Mouse (Mus musculus) kidney, postnatal 0 days (tissue): ENCODE data around the gene Dlgap5. TPM values are rescaled to one million over a fixed set of nuclear protein-coding genes. Genes with fewer than 3 reads are reported as not detected.

ENCODE experiments used
- ATAC-seq: fragments of 200-750 bp; cut with Nextera tagmentation; replicated peaks from 2 replicates; pipeline ENCODE4 v1.8.0; 2017; ENCODE audit warnings: low read depth, moderate number of reproducible peaks, moderate TSS enrichment, moderate library complexity; ENCODE audit not compliant: low FRiP score
- DNase-seq: peaks from one replicate; pipeline ENCODE4 v3.0.0-alpha.2; 2016; ENCODE audit warnings: low spot score
- H3K27ac ChIP-seq: fragments of 300-500 bp; sonication (generic); 2 replicates; pipeline ENCODE4 v1.5.1; 2014; ENCODE audit warnings: mild to moderate bottlenecking
- H3K27me3 ChIP-seq: fragments of 300-500 bp; sonication (generic); 2 replicates; pipeline ENCODE4 v1.6.1; 2014; ENCODE audit warnings: low read length, mixed read lengths; ENCODE audit not compliant: insufficient read depth
- H3K36me3 ChIP-seq: fragments of 300-500 bp; sonication (generic); 2 replicates; pipeline ENCODE4 v1.6.1; 2014; ENCODE audit warnings: low read length, mixed read lengths; ENCODE audit not compliant: insufficient read depth
- H3K4me1 ChIP-seq: fragments of 300-500 bp; sonication (generic); replicated peaks from 2 replicates; pipeline ENCODE4 v1.6.1; 2014; ENCODE audit warnings: antibody characterized with exemption, low read length, mixed read lengths; ENCODE audit not compliant: insufficient read depth
- H3K4me2 ChIP-seq: fragments of 300-500 bp; sonication (generic); 2 replicates; pipeline ENCODE4 v1.6.1; 2014; ENCODE audit warnings: mild to moderate bottlenecking, low read length, moderate library complexity, mixed read lengths
- H3K4me3 ChIP-seq: fragments of 300-500 bp; sonication (generic); replicated peaks from 2 replicates; pipeline ENCODE4 v1.5.1; 2014; ENCODE audit warnings: low read depth, low read length
- H3K9ac ChIP-seq: fragments of 300-500 bp; sonication (generic); 2 replicates; pipeline ENCODE4 v1.6.1; 2014; ENCODE audit warnings: low read depth, low read length
- H3K9me3 ChIP-seq: fragments of 300-500 bp; sonication (generic); replicated peaks from 2 replicates; pipeline ENCODE4 v1.6.1; 2016; ENCODE audit warnings: low read length, inconsistent platforms, mixed read lengths
- CTCF ChIP-seq: IDR thresholded peaks from 2 replicates; pipeline ENCODE4 v1.5.1; 2016; ENCODE audit warnings: antibody characterized with exemption, low read depth, mild to moderate bottlenecking, moderate library complexity
- WGBS: fragments of 180-500 bp; shearing (Covaris S2); extraction: QIAGEN DNeasy Blood & Tissue Kit; methylation state at CpG from one replicate; pipeline ENCODE4 v1.1.7; 2014; 5-methylcytosine and 5-hydroxymethylcytosine counted together
- polyA plus RNA-seq: library from polyadenylated mRNA; unstranded; fragments of >200 nt; fragmentation: Nextera tagmentation; extraction: Ambion mirVana; gene quantifications from 2 replicates; pipeline ENCODE4 v1.2.1, GENCODE M21; 2015

Gene Dlgap5
- polyA plus RNA-seq, 1 experiment from 2014 or later: 12.1 TPM

DNA sequence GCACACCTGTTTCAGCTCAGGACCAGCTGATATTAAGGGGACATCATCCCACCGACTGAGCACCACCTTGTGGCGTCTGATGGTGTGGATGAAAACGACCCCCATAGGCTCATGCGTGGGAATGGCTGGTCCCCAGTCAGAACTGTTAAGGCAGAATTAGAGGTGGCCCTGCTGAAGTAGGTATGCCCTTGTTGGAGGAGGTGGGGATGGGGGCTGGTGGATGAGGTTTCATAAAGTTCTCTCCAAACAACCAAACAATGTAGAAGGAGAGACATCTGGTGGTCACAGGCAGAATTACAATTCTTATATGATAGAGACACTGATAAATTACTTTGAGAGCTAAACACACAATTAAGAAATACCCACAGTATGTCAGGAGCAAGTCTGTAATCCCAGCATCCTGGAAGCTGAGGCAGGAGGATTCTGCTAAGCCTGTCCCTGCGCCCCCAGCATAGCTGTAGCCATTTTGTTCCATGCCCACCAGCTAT, 22.0 kb downstream of the Dlgap5 start:
- Histone ChIP-seq H3K27me3 (no peaks in the 10 kb centered on the region), H3K4me1 (no peaks in the 10 kb centered on the region), H3K4me2 (no peak overlapping the region), H3K27ac (no peak overlapping the region), H3K4me3 (no peak overlapping the region), H3K9ac (no peak overlapping the region), H3K9me3 (no peaks in the 10 kb centered on the region), H3K36me3 (peaks cover 39% of the 10 kb centered on the region)
- DNase-seq: peak; percentile 71
- peak; percentile 79 for TF ChIP-seq CTCF
- WGBS: 62% methylated on average over 5 of the region's 5 CpGs
- peak; percentile 43; the same call in 1 of the 2 replicates for ATAC-seq

DNA sequence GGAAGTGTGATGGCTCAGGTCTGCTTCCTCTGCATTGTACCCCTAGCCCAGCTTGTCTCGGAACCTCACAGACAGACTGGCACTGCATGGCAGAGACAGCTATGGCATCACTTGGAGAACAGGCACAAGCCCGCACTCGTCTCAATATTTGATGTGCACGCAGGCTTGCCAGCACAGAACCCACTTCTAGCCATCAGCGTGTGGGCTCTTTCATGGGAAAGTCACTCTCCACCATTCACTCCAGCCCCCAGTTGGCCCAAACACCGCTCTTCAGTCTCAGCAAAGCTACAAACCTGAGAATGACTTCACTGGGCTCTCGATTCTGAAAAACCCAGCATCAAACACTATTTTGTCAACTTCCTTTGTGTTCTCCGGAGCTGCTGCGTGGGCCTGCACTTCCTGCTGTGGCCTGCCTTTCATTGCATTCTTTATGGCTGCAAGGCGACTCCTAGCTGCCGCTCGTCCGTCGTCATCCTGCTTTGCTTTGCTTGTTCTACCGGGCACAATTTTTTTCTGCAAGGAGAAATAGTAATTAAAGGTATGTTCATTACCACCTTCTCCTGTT, 22.7 kb downstream of the Dlgap5 start:
- 76% methylated on average over 15 of the region's 15 CpGs for WGBS

DNA sequence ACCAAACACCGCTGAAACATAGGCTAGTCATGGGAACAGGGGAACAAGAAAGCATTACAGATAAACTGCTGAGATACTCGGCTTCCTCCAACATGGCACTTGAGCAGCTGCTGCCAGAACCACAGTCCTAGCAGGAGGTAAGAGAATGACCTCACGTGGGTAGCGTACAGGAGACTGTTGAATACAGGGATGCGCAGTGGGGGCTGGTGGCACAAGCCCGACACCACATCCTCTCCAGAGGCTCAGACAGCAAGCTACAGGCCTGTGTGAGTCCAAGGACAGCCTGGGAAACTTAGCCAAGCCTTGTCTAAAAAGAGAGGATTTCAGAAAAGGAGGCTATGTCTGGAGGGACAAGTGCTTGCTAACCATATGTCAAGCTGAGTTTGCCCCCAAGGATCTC, 23.2 kb downstream of the Dlgap5 start:
- over 99% methylated on average over 6 of the region's 6 CpGs for WGBS
- Histone ChIP-seq H3K9me3 (no peaks in the 10 kb centered on the region), H3K4me1 (no peaks in the 10 kb centered on the region), H3K4me3 (no peak overlapping the region), H3K4me2 (no peak overlapping the region), H3K27me3 (no peaks in the 10 kb centered on the region), H3K36me3 (peaks cover 39% of the 10 kb centered on the region), H3K27ac (no peak overlapping the region), H3K9ac (no peak overlapping the region)
- no peak for ATAC-seq
- DNase-seq: no peak
- no peak for TF ChIP-seq CTCF

More for the DNA sequence above, 22.7 kb downstream of the Dlgap5 start:
- ATAC-seq (no peak), DNase-seq (no peak)
- TF ChIP-seq CTCF: no peak
- no peak overlapping the region for H3K27ac ChIP-seq
- no peak overlapping the region for H3K4me3 ChIP-seq
- H3K4me1 ChIP-seq: no peaks in the 10 kb centered on the region
- H3K36me3 ChIP-seq: peaks cover 39% of the 10 kb centered on the region
- H3K27me3 ChIP-seq: no peaks in the 10 kb centered on the region
- H3K9me3 ChIP-seq: no peaks in the 10 kb centered on the region
- no peak overlapping the region for H3K4me2 ChIP-seq
- H3K9ac ChIP-seq: no peak overlapping the region

DNA sequence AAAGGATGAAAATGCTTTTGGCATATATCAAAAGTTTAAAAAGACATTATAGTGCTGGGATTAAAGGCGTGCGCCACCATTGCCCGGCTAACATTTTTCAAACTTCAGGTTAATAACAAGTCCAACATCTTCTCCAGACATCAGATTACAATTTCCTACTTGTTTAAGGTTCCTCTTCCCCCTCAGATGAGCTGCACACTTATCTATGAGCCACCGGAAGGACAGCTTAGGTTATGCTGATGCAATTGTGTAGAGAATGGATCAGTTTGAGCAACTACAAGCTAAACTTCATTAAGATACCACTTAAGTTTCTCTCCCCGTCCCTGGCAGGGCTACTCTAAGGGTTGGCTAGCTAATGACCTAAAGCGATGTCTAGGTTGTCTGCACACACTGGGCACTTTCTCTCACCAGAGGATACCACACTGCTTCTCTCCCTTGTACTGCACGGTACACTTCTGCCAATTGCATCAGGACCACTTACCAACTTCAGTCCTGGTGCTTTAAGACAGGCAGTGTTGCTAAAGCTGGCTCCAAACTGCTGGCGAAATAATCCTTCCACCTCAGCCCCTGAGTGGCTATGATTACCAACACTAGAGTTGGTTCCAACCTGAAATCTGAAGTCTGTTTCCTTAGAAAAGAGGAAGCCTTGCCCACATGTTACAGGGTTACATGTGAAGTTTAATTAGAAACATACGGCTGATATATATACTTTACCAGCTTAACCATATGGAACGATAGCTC, 24.7 kb downstream of the Dlgap5 start:
- TF ChIP-seq CTCF: no peak
- H3K27ac ChIP-seq: no peak overlapping the region
- H3K9ac ChIP-seq: no peak overlapping the region
- peaks cover 37% of the 10 kb centered on the region for H3K36me3 ChIP-seq
- no peak overlapping the region for H3K4me3 ChIP-seq
- no peaks in the 10 kb centered on the region for H3K27me3 ChIP-seq
- DNase-seq (no peak), ATAC-seq (no peak)
- no peaks in the 10 kb centered on the region for H3K4me1 ChIP-seq
- WGBS: 95% methylated on average over 10 of the region's 10 CpGs
- no peak overlapping the region for H3K4me2 ChIP-seq
- no peaks in the 10 kb centered on the region for H3K9me3 ChIP-seq

DNA sequence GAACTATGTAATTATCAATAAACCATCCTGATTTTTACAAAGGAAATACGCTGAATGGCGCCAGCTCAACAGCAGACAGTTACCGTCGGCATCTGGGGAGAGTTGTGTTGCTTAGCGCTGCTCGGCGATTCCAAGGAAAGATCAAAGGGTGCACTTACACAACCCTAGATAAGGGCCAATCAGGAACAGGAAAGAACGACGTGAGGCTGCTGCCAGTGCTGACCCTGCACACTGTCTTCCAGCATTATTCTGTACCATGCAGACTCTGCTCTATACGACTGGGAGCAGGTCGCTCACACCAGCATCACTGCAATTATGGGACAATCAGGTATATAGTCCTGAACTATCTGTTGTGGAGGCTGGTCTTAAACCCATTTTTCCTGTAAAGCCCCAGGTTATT, 32.1 kb downstream of the Dlgap5 start:
- DNase-seq: no peak
- Histone ChIP-seq H3K4me2 (no peak overlapping the region), H3K27ac (no peak overlapping the region), H3K9me3 (no peaks in the 10 kb centered on the region), H3K36me3 (peaks cover 11% of the 10 kb centered on the region; the same call in 1 of the 2 replicates), H3K27me3 (no peaks in the 10 kb centered on the region), H3K9ac (no peak overlapping the region), H3K4me1 (no peaks in the 10 kb centered on the region), H3K4me3 (no peak overlapping the region)
- ATAC-seq: no peak
- WGBS: 75% methylated on average over 11 of the region's 11 CpGs
- no peak for TF ChIP-seq CTCF

DNA sequence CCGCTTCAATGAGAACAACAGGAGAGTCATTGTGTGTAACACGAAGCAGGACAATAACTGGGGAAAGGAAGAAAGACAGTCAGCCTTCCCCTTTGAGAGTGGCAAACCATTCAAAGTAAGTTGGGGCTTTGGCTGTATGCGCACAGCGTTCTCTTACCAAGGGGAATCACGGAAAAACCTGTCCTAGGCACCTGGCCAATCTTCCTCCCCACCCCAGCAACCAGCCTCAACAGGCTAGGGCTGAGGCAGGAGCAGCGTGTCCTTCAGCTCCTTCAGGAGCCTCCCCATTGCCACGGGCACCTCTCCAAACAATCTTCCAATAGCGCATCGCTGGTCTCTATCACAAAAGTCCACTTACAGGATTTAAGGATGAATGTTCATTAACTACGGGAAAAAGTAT, 33.6 kb downstream of the Dlgap5 start:
- WGBS: 87% methylated on average over 10 of the region's 10 CpGs
- DNase-seq: no peak
- no peak overlapping the region for H3K27ac ChIP-seq
- H3K9ac ChIP-seq: no peak overlapping the region
- no peaks in the 10 kb centered on the region for H3K9me3 ChIP-seq
- H3K36me3 ChIP-seq: peaks cover 11% of the 10 kb centered on the region; the same call in 1 of the 2 replicates
- no peak for ATAC-seq
- TF ChIP-seq CTCF: no peak
- H3K4me1 ChIP-seq: no peaks in the 10 kb centered on the region
- H3K4me2 ChIP-seq: no peak overlapping the region
- H3K27me3 ChIP-seq: no peaks in the 10 kb centered on the region
- no peak overlapping the region for H3K4me3 ChIP-seq
